Mouse (Mus musculus): ENCODE results near the gene Kcnk15. TPM values are rescaled to one million over a fixed set of nuclear protein-coding genes. Genes with fewer than 3 reads are reported as not detected.

The Kcnk15 gene
- polyA plus RNA-seq, 1 experiment = not detected

GRCm38 (mm10) chr2:163858254-163858947, 5.0 kb downstream of the Kcnk15 start:
- no peak overlapping the region for H3K4me3 ChIP-seq (ENCODE audit: insufficient read depth, low read depth, low read length)
- no peaks in the 10 kb centered on the region for H3K4me1 ChIP-seq (ENCODE audit: control insufficient read depth, insufficient read depth, insufficient read length, low read length)
- no peak overlapping the region for H3K27ac ChIP-seq (replicated peaks; ENCODE audit: low read depth, low read length)

- Histone ChIP-seq H3K27ac (replicated peaks; ENCODE audit: low read depth, low read length) (no peak overlapping the region), H3K4me3 (ENCODE audit: insufficient read depth, low read depth, low read length) (no peak overlapping the region), H3K4me1 (ENCODE audit: control insufficient read depth, insufficient read depth, insufficient read length, low read length) (no peaks in the 10 kb centered on the region)
Observed at GRCm38 (mm10) chr2:163865311-163865710, 11.9 kb downstream of the Kcnk15 start.

GRCm38 (mm10) chr2:163866061-163866460, 12.6 kb downstream of the Kcnk15 start:
- Histone ChIP-seq H3K4me1 (ENCODE audit: control insufficient read depth, insufficient read depth, insufficient read length, low read length) (no peaks in the 10 kb centered on the region), H3K27ac (replicated peaks; ENCODE audit: low read depth, low read length) (no peak overlapping the region), H3K4me3 (ENCODE audit: insufficient read depth, low read depth, low read length) (no peak overlapping the region)

- no peaks in the 10 kb centered on the region for H3K4me1 ChIP-seq (ENCODE audit: control insufficient read depth, insufficient read depth, insufficient read length, low read length)
- no peak overlapping the region for H3K27ac ChIP-seq (replicated peaks; ENCODE audit: low read depth, low read length)
- no peak overlapping the region for H3K4me3 ChIP-seq (ENCODE audit: insufficient read depth, low read depth, low read length)
Observed at GRCm38 (mm10) chr2:163869783-163870182, 16.3 kb downstream of the Kcnk15 start.

GRCm38 (mm10) chr2:163871266-163871665, 17.8 kb downstream of the Kcnk15 start:
- Histone ChIP-seq H3K27ac (replicated peaks; ENCODE audit: low read depth, low read length) (no peak overlapping the region), H3K4me3 (ENCODE audit: insufficient read depth, low read depth, low read length) (no peak overlapping the region), H3K4me1 (ENCODE audit: control insufficient read depth, insufficient read depth, insufficient read length, low read length) (no peaks in the 10 kb centered on the region)

- H3K27ac ChIP-seq (replicated peaks; ENCODE audit: low read depth, low read length) = no peak overlapping the region
Observed at GRCm38 (mm10) chr2:163871906-163872305, 18.5 kb downstream of the Kcnk15 start.

GRCm38 (mm10) chr2:163874877-163875276, 21.4 kb downstream of the Kcnk15 start:
- Histone ChIP-seq H3K4me3 (ENCODE audit: insufficient read depth, low read depth, low read length) (no peak overlapping the region), H3K27ac (replicated peaks; ENCODE audit: low read depth, low read length) (no peak overlapping the region), H3K4me1 (ENCODE audit: control insufficient read depth, insufficient read depth, insufficient read length, low read length) (no peaks in the 10 kb centered on the region)

More at GRCm38 (mm10) chr2:163871906-163872305, 18.5 kb downstream of the Kcnk15 start:
- Histone ChIP-seq H3K4me1 (ENCODE audit: control insufficient read depth, insufficient read depth, insufficient read length, low read length) (no peaks in the 10 kb centered on the region), H3K4me3 (ENCODE audit: insufficient read depth, low read depth, low read length) (no peak overlapping the region)

GRCm38 (mm10) chr2:163875484-163875883, 22.0 kb downstream of the Kcnk15 start:
- H3K27ac ChIP-seq (replicated peaks; ENCODE audit: low read depth, low read length) = no peak overlapping the region
- no peaks in the 10 kb centered on the region for H3K4me1 ChIP-seq (ENCODE audit: control insufficient read depth, insufficient read depth, insufficient read length, low read length)
- no peak overlapping the region for H3K4me3 ChIP-seq (ENCODE audit: insufficient read depth, low read depth, low read length)

GRCm38 (mm10) chr2:163876830-163877498, 23.5 kb downstream of the Kcnk15 start:
- H3K4me3 ChIP-seq (ENCODE audit: insufficient read depth, low read depth, low read length) = no peak overlapping the region
- H3K4me1 ChIP-seq (ENCODE audit: control insufficient read depth, insufficient read depth, insufficient read length, low read length) = no peaks in the 10 kb centered on the region

GRCm38 (mm10) chr2:163880891-163881290, 27.4 kb downstream of the Kcnk15 start:
- H3K4me3 ChIP-seq (ENCODE audit: insufficient read depth, low read depth, low read length) = no peak overlapping the region
- H3K4me1 ChIP-seq (ENCODE audit: control insufficient read depth, insufficient read depth, insufficient read length, low read length) = no peaks in the 10 kb centered on the region
- no peak overlapping the region for H3K27ac ChIP-seq (replicated peaks; ENCODE audit: low read depth, low read length)

More at GRCm38 (mm10) chr2:163876830-163877498, 23.5 kb downstream of the Kcnk15 start:
- H3K27ac ChIP-seq (replicated peaks; ENCODE audit: low read depth, low read length) = no peak overlapping the region

- no peak overlapping the region for H3K27ac ChIP-seq (replicated peaks; ENCODE audit: low read depth, low read length)
- H3K4me3 ChIP-seq (ENCODE audit: insufficient read depth, low read depth, low read length) = no peak overlapping the region
- H3K4me1 ChIP-seq (ENCODE audit: control insufficient read depth, insufficient read depth, insufficient read length, low read length) = no peaks in the 10 kb centered on the region
Observed at GRCm38 (mm10) chr2:163882859-163883652, 29.6 kb downstream of the Kcnk15 start.

GRCm38 (mm10) chr2:163889411-163889810, 36.0 kb downstream of the Kcnk15 start:
- Histone ChIP-seq H3K4me1 (ENCODE audit: control insufficient read depth, insufficient read depth, insufficient read length, low read length) (no peaks in the 10 kb centered on the region), H3K4me3 (ENCODE audit: insufficient read depth, low read depth, low read length) (no peak overlapping the region), H3K27ac (replicated peaks; ENCODE audit: low read depth, low read length) (no peak overlapping the region)

GRCm38 (mm10) chr2:163890586-163890985, 37.1 kb downstream of the Kcnk15 start:
- Histone ChIP-seq H3K4me1 (ENCODE audit: control insufficient read depth, insufficient read depth, insufficient read length, low read length) (no peaks in the 10 kb centered on the region), H3K4me3 (ENCODE audit: insufficient read depth, low read depth, low read length) (no peak overlapping the region), H3K27ac (replicated peaks; ENCODE audit: low read depth, low read length) (no peak overlapping the region)

- H3K4me1 ChIP-seq (ENCODE audit: control insufficient read depth, insufficient read depth, insufficient read length, low read length) = no peaks in the 10 kb centered on the region
- H3K27ac ChIP-seq (replicated peaks; ENCODE audit: low read depth, low read length) = no peak overlapping the region
- H3K4me3 ChIP-seq (ENCODE audit: insufficient read depth, low read depth, low read length) = no peak overlapping the region
Observed at GRCm38 (mm10) chr2:163891271-163891670, 37.8 kb downstream of the Kcnk15 start.
